Mouse (Mus musculus) lung, postnatal 0 days (tissue): Measurements from ENCODE around the gene Fxyd2. TPM values are rescaled to one million over a fixed set of nuclear protein-coding genes. Genes with fewer than 3 reads are reported as not detected.

ENCODE experiments used
- ATAC-seq: fragments of 200-750 bp; cut with Nextera tagmentation; 2 replicates; pipeline ENCODE4 v1.8.0; 2017; ENCODE audit warnings: moderate library complexity
- DNase-seq: peaks from one replicate; pipeline ENCODE4 v3.0.0-alpha.2; 2016; ENCODE audit warnings: low spot score
- H3K27ac ChIP-seq: fragments of 300-500 bp; sonication (generic); 2 replicates; pipeline ENCODE4 v1.5.1; 2014; ENCODE audit warnings: antibody characterized with exemption, mild to moderate bottlenecking, low read length, mixed read lengths
- H3K27me3 ChIP-seq: fragments of 300-500 bp; sonication (generic); replicated peaks from 2 replicates; pipeline ENCODE4 v1.6.1; 2014; ENCODE audit warnings: low read length, mixed read lengths; ENCODE audit not compliant: insufficient read depth
- H3K36me3 ChIP-seq: fragments of 300-500 bp; sonication (generic); 2 replicates; pipeline ENCODE4 v1.6.1; 2014; ENCODE audit warnings: low read length, mixed read lengths; ENCODE audit not compliant: insufficient read depth
- H3K4me1 ChIP-seq: fragments of 300-500 bp; sonication (generic); 2 replicates; pipeline ENCODE4 v1.6.1; 2014; ENCODE audit warnings: antibody characterized with exemption, low read depth, low read length, mixed read lengths; ENCODE audit not compliant: insufficient read depth
- H3K4me2 ChIP-seq: fragments of 300-500 bp; sonication (generic); replicated peaks from 2 replicates; pipeline ENCODE4 v1.6.1; 2014; ENCODE audit warnings: low read depth, mild to moderate bottlenecking, low read length, moderate library complexity, mixed read lengths
- H3K4me3 ChIP-seq: fragments of 300-500 bp; sonication (generic); 2 replicates; pipeline ENCODE4 v1.5.1; 2014; ENCODE audit warnings: low read depth, low read length
- H3K9ac ChIP-seq: fragments of 300-500 bp; sonication (generic); replicated peaks from 2 replicates; pipeline ENCODE4 v1.6.1; 2014; ENCODE audit warnings: low read depth, mild to moderate bottlenecking
- H3K9me3 ChIP-seq: fragments of 300-500 bp; sonication (generic); 2 replicates; pipeline ENCODE4 v1.6.1; 2016; ENCODE audit warnings: low read length, mixed read lengths
- CTCF ChIP-seq: IDR thresholded peaks from 2 replicates; pipeline ENCODE4 v1.5.1; 2016; ENCODE audit warnings: antibody characterized with exemption, mild to moderate bottlenecking
- EP300 ChIP-seq: IDR thresholded peaks from 2 replicates; pipeline ENCODE4 v1.6.1; 2016; ENCODE audit warnings: antibody characterized with exemption, mild to moderate bottlenecking, control low read depth
- WGBS: fragments of 180-500 bp; shearing (Covaris S2); extraction: QIAGEN DNeasy Blood & Tissue Kit; methylation state at CpG from one replicate; pipeline ENCODE4 v1.1.7; 2014; 5-methylcytosine and 5-hydroxymethylcytosine counted together
- polyA plus RNA-seq: library from polyadenylated mRNA; unstranded; fragments of >200 nt; fragmentation: Nextera tagmentation; extraction: Ambion mirVana; gene quantifications from 2 replicates; pipeline ENCODE4 v1.2.1, GENCODE M21; 2015

Gene Fxyd2
- polyA plus RNA-seq, 1 experiment from 2014 or later: 1.2 TPM

DNA sequence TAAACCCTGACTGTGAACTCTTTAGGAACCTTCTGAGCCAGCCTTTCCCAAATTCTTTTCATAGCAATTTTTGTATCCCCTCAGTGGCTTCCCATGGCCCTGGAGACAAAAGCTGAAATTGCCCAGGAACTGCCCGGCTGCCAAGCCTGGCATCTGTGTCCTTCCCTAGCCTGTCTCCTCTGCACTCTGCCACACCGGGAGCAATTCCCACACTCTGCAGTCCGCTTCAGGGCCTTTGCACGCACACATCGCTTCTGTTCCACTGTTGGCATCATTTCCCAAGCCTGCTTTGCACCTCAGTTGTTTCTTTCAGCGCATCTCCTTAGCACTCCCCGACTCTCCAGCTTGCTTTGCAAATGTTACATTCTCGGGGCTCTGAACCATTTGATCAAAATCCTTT lies 31.8 kb upstream of the Fxyd2 start:
- Histone ChIP-seq H3K36me3 (no peaks in the 10 kb centered on the region), H3K9me3 (no peaks in the 10 kb centered on the region), H3K9ac (no peak overlapping the region), H3K4me3 (no peak overlapping the region), H3K27me3 (0 out of 2 replicates have a peak, but pooled peaks cover 6% of the 10 kb centered on the region), H3K27ac (no peak overlapping the region), H3K4me1 (no peaks in the 10 kb centered on the region), H3K4me2 (no peak overlapping the region)
- no peak for TF ChIP-seq EP300
- no peak for TF ChIP-seq CTCF
- 52% methylated on average over 8 of the region's 8 CpGs for WGBS
- no peak for ATAC-seq
- no peak for DNase-seq

DNA sequence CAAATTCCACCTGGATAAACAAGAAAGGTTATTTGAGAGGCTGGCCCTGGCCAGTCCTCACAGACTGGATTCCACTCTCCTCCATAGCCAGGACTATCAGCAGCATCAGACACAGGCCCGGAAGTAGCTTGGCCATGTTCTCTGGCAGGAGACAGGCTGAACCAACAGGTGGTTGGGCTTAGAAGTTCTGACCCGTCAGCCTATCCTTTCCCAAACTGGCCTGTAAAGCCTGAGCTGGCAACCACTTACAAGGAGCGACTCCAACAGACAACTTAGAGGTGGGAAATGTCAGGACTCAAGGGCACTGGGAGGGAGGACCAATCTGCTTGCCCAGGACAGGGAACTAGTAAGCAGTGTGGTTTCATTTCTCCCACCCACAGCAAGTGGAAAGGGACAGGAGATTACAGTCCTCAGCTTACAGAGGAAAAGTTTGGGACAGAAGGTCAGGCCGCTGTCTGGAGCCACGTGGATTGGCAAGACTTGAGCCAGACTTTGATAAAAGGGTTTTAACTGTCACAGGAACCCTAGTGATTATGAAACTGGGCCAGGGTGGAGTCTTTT lies 31.0 kb upstream of the Fxyd2 start:
- H3K9me3 ChIP-seq: no peaks in the 10 kb centered on the region
- H3K27me3 ChIP-seq: 0 out of 2 replicates have a peak, but pooled peaks cover 6% of the 10 kb centered on the region
- ATAC-seq (no peak), DNase-seq (no peak)
- H3K9ac ChIP-seq: no peak overlapping the region
- 27% methylated on average over 5 of the region's 5 CpGs for WGBS
- H3K36me3 ChIP-seq: no peaks in the 10 kb centered on the region
- no peak overlapping the region for H3K27ac ChIP-seq
- no peaks in the 10 kb centered on the region for H3K4me1 ChIP-seq
- TF ChIP-seq EP300 (no peak), CTCF (no peak)
- H3K4me3 ChIP-seq: no peak overlapping the region
- H3K4me2 ChIP-seq: no peak overlapping the region

DNA sequence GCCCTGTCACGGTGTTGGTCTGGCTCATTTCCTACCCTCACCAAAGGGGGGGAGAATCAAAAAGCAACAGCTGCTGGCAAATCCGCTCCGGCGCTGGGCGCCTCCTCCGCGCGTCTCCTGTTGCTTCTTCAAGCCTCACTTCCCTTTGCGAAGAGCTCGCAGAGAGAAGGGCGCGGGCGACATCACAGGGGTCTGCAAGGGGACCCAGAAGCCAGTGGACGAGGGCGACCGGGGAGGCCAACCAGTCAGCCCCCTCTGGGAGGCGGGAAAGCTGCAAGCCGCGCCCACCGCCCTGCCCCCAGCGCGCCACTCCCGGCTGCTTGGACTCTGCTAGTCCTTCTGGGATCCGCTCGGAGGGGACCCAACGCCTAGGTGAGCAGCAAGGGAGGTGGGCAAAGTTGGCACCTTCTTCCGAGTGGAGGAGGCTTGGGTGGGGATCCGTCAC lies 29.3 kb upstream of the Fxyd2 start, which contains the start of gene Fxyd6:
Gene Fxyd6, plus strand, starts transcription at position 69 of the 445 bp plus-strand sequence.
- DNase-seq: no peak
- no peak within 1 kb of the TSS for H3K27ac ChIP-seq
- H3K4me2 ChIP-seq: peak within 1 kb of the TSS; percentile 61
- H3K9ac ChIP-seq: 0 out of 2 replicates have a peak within 1 kb of the TSS, but pooled peaks have one; percentile 1
- H3K9me3 ChIP-seq: no peaks in the 10 kb centered on the region
- H3K4me1 ChIP-seq: no peaks in the 10 kb centered on the region
- H3K27me3 ChIP-seq: 0 out of 2 replicates have a peak, but pooled peaks cover 6% of the 10 kb centered on the region
- no peak for ATAC-seq
- no peak for TF ChIP-seq EP300
- TF ChIP-seq CTCF: no peak
- H3K4me3 ChIP-seq: peak within 1 kb of the TSS; percentile 36
- WGBS: 1% methylated on average over 25 of the region's 28 CpGs
- H3K36me3 ChIP-seq: no peaks in the 10 kb centered on the region

DNA sequence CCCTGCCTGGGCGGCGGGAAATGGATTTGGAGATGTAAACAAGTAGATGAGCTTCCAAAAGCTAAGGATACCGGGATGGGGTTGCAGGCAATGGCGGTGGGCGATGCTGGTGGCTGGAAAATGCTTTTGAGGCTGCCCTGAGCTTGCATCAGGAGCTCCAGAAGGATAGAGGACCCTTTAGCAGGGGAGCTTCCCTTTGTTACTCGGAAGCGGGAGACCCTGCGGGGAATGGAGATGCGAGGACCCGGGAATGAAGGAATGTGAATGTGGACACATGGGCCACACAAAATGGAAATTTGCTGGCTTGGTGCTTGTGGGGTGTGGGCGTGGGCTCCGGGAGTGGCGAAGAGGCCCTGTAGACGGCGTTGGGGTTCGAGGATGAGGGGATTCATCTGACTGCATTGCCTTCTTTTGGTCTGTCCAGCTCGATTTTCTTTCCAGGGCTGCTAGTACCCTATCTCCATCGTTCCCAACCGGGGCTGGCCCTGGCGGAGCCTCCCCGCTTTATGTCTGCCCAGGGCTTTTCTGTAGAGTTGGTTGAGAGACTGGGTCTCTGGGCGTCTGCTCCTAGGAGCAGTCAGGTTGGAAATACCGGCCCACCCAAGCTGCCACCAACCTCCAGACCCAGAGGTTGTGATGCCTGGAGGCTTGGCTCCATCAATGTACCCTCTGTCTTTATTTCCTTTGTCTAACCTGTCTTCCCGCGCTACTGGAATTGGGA lies 28.7 kb upstream of the Fxyd2 start:
- 5% methylated on average over 25 of the region's 25 CpGs for WGBS
- H3K4me1 ChIP-seq: no peaks in the 10 kb centered on the region

DNA sequence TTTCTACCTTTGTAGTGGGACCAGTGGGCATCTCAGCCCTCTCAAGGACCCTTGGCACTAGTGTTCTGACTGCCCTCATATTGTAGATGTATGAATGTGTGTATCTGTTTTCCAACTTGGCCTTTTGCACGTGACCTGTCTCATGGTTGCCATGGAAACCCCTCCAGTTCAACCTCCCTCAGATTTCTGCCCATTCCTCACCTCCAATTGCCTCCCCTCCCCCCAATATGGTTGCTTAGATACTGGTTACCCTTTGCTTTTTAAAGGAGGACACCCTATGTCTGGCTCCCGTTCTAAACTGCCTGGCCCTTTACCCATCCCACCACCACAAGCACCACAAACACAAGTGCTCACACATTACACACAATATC lies 28.1 kb upstream of the Fxyd2 start:
- 30% methylated on average over 2 of the region's 2 CpGs for WGBS
- no peak overlapping the region for H3K4me3 ChIP-seq
- DNase-seq (no peak), ATAC-seq (no peak)
- no peaks in the 10 kb centered on the region for H3K36me3 ChIP-seq
- no peak overlapping the region for H3K9ac ChIP-seq
- 0 out of 2 replicates have a peak, but pooled peaks cover 6% of the 10 kb centered on the region for H3K27me3 ChIP-seq
- H3K4me1 ChIP-seq: no peaks in the 10 kb centered on the region
- no peak overlapping the region for H3K27ac ChIP-seq
- TF ChIP-seq CTCF: no peak
- TF ChIP-seq EP300: no peak
- H3K9me3 ChIP-seq: no peaks in the 10 kb centered on the region
- no peak overlapping the region for H3K4me2 ChIP-seq

More for the DNA sequence above, 28.7 kb upstream of the Fxyd2 start:
- ATAC-seq: no peak
- no peaks in the 10 kb centered on the region for H3K9me3 ChIP-seq
- no peak overlapping the region for H3K27ac ChIP-seq
- TF ChIP-seq CTCF: no peak
- TF ChIP-seq EP300: no peak
- H3K4me2 ChIP-seq: peak overlapping the region; percentile 61
- no peaks in the 10 kb centered on the region for H3K36me3 ChIP-seq
- peak overlapping the region; percentile 36 for H3K4me3 ChIP-seq
- 0 out of 2 replicates have a peak overlapping the region, but pooled peaks have one; percentile 1 for H3K9ac ChIP-seq
- no peak for DNase-seq
- H3K27me3 ChIP-seq: 0 out of 2 replicates have a peak, but pooled peaks cover 6% of the 10 kb centered on the region

DNA sequence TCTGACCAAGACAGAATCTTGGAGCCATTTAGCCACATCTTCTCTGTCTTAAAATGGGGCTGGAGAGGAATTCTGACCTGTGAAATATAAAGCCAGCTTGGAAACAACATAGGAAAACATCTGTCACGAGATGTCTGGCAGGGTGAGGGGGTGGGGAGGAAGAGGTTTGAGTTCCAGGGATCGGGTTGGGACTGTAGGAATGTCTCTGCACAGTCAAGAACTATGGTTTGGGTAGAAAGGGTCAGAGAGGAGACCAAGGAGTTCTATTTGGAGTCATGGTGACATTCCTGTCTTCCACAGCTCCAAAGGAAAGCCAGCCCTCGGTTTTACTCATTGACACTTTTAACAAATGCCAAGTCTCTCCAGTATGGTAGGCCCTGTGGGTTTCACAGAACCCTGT lies 25.6 kb upstream of the Fxyd2 start:
- ATAC-seq (no peak), DNase-seq (no peak)
- TF ChIP-seq EP300: no peak
- no peak for TF ChIP-seq CTCF
- no peak overlapping the region for H3K4me3 ChIP-seq
- no peak overlapping the region for H3K9ac ChIP-seq
- H3K4me1 ChIP-seq: no peaks in the 10 kb centered on the region
- H3K27ac ChIP-seq: no peak overlapping the region
- H3K36me3 ChIP-seq: no peaks in the 10 kb centered on the region
- 36% methylated on average over 3 of the region's 3 CpGs for WGBS
- H3K27me3 ChIP-seq: 0 out of 2 replicates have a peak, but pooled peaks cover 6% of the 10 kb centered on the region
- H3K4me2 ChIP-seq: no peak overlapping the region
- H3K9me3 ChIP-seq: no peaks in the 10 kb centered on the region
